Comparison of ENCODE assay signal across 8 mouse cellular contexts in genomic region chr12:110775628-110776426, GRCm38 (mm10). TPM values are rescaled to one million over a fixed set of nuclear protein-coding genes. Genes with fewer than 3 reads are reported as not detected.
DNase-seq lines count a peak whose midpoint lies in the region; ATAC-seq and TF ChIP-seq lines count a peak whose summit lies in the region.

No protein-coding gene starts in this region.

- peak overlapping the region; percentile 24; the same call in 1 of the 2 replicates for H3K27ac ChIP-seq in gastrocnemius, adult 2 months
- H3K27ac ChIP-seq in thymus, adult 2 months (ENCODE audit: control insufficient read depth, insufficient read depth, low read length): peak overlapping the region; percentile 52; the same call in 1 of the 2 replicates
- H3K27ac ChIP-seq in liver, embryonic 13.5 days: 0 out of 2 replicates have a peak overlapping the region, but pooled peaks have one; percentile 10
- H3K27ac ChIP-seq in midbrain, embryonic 10.5 days (replicated peaks): no peak overlapping the region

- peak; percentile 35; the same call in 1 of the 2 replicates for ATAC-seq in liver, embryonic 13.5 days (ENCODE audit: low read depth)

- no peaks in the 10 kb centered on the region for H3K9me3 ChIP-seq in liver, embryonic 13.5 days (replicated peaks)
- H3K9me3 ChIP-seq in midbrain, embryonic 10.5 days (replicated peaks): no peaks in the 10 kb centered on the region

- intact Hi-C loops in gastrocnemius, adult 2 months (cut with DNase I): no loop called here
- intact Hi-C loops in gastrocnemius, postnatal 36 days (cut with DNase I): no loop called here
- intact Hi-C loops in left cerebral cortex, postnatal 14 days (cut with DNase I): no loop called here

- peaks cover 17% of the 10 kb centered on the region for H3K36me3 ChIP-seq in thymus, adult 2 months (ENCODE audit: control insufficient read depth, insufficient read depth, low read length)
- H3K36me3 ChIP-seq in liver, embryonic 13.5 days: peaks cover 13% of the 10 kb centered on the region
- H3K36me3 ChIP-seq in midbrain, embryonic 10.5 days: peaks cover 17% of the 10 kb centered on the region

- no peak overlapping the region for H3K4me2 ChIP-seq in liver, embryonic 13.5 days

- H3K4me1 ChIP-seq in thymus, adult 2 months (replicated peaks; ENCODE audit: control insufficient read depth, insufficient read depth, low read length): peaks cover 29% of the 10 kb centered on the region
- H3K4me1 ChIP-seq in liver, embryonic 13.5 days (replicated peaks): peaks cover 50% of the 10 kb centered on the region
- peaks cover 9% of the 10 kb centered on the region for H3K4me1 ChIP-seq in midbrain, embryonic 10.5 days

- no peak for TF ChIP-seq CTCF in gastrocnemius, adult 2 months (IDR thresholded peaks at IDR 0.05)
- no peak for TF ChIP-seq CTCF in thymus, adult 2 months (IDR thresholded peaks at IDR 0.05; ENCODE audit: borderline replicate concordance, control insufficient read depth, extremely low read depth, insufficient read depth, low read length, poor library complexity)

- TF ChIP-seq POLR2A in thymus, adult 2 months (IDR thresholded peaks at IDR 0.05; ENCODE audit: control insufficient read depth, extremely low read depth, insufficient read depth, low read length, poor library complexity): no peak

- H3K27me3 ChIP-seq in thymus, adult 2 months (ENCODE audit: control insufficient read depth, insufficient read depth, low read length): no peaks in the 10 kb centered on the region
- H3K27me3 ChIP-seq in liver, embryonic 13.5 days: no peaks in the 10 kb centered on the region
- no peaks in the 10 kb centered on the region for H3K27me3 ChIP-seq in midbrain, embryonic 10.5 days (ENCODE audit: low read depth, poor library complexity, severe bottlenecking)

- H3K9ac ChIP-seq in liver, embryonic 13.5 days: no peak overlapping the region

- no peak overlapping the region for H3K4me3 ChIP-seq in gastrocnemius, adult 2 months
- H3K4me3 ChIP-seq in thymus, adult 2 months (ENCODE audit: control insufficient read depth, insufficient read depth, low read length): no peak overlapping the region
- H3K4me3 ChIP-seq in liver, embryonic 13.5 days (replicated peaks): no peak overlapping the region
- no peak overlapping the region for H3K4me3 ChIP-seq in midbrain, embryonic 10.5 days

- WGBS in thymus, adult 2 months: 46% methylated on average over 5 of the region's 5 CpGs
- 41% methylated on average over 5 of the region's 5 CpGs for WGBS in liver, embryonic 13.5 days (ENCODE audit: insufficient replicate concordance)
- WGBS in midbrain, embryonic 10.5 days: 81% methylated on average over 5 of the region's 5 CpGs

- no peak for DNase-seq in gastrocnemius, adult 2 months
- DNase-seq in gastrocnemius, postnatal 36 days: no peak
- no peak for DNase-seq in thymus, adult 2 months
- no peak for DNase-seq in thymus, postnatal 10 days (ENCODE audit: low spot score in 2 of 2)
- DNase-seq in liver, embryonic 13.5 days: no peak
- DNase-seq in left cerebral cortex, postnatal 14 days (ENCODE audit: low spot score in 2 of 2): no peak
- DNase-seq in midbrain, embryonic 10.5 days (ENCODE audit: low spot score): no peak
- no peak for DNase-seq in cerebellum, postnatal 25 days

RNA-seq across cellular contexts. Expression of gene Wdr20, which starts 38.1 kb away (rescaled TPM):
- 10 to 100 TPM; 18.9 to 22.0 TPM for total RNA-seq in gastrocnemius, adult 2 months (2021)
- 10 to 100 TPM; 15.7 to 15.9 TPM for total RNA-seq in gastrocnemius, postnatal 36 days (2021)
- 29.9 and 31.7 TPM in 2 replicates for polyA plus RNA-seq in thymus, adult 2 months (2012; rRNA removed)
- 9.4 and 10.6 TPM in 2 replicates for polyA plus RNA-seq in liver, embryonic 13.5 days (2015; fragmentation: Nextera tagmentation; extraction: Ambion mirVana)
- total RNA-seq in left cerebral cortex, postnatal 14 days (2021): 10 to 100 TPM; 37.5 to 41.7 TPM
- polyA plus RNA-seq in midbrain, embryonic 10.5 days (2016; fragmentation: Nextera tagmentation; extraction: Ambion mirVana): 22.6 and 27.9 TPM in 2 replicates
